Comparison of ENCODE assay signal across 22 mouse cellular contexts in genomic region chr3:58713191-58713590, GRCm38 (mm10). TPM values are rescaled to one million over a fixed set of nuclear protein-coding genes. Genes with fewer than 3 reads are reported as not detected.
DNase-seq lines count a peak whose midpoint lies in the region; TF ChIP-seq lines count a peak whose summit lies in the region.
"Had no signal": no experiment of that assay in that cellular context is flagged by ENCODE, and none has a peak within 500 bp of the region (broad histone marks: within the 10 kb centered on the region; RNA-seq: fewer than 3 reads in every experiment).

No protein-coding gene starts in this region.

- H3K4me1 ChIP-seq in heart, embryonic 10.5 days: peaks cover 16% of the 10 kb centered on the region
- no peaks in the 10 kb centered on the region; the same call in 1 of the 2 replicates for H3K4me1 ChIP-seq in heart, adult 2 months (ENCODE audit: control insufficient read depth, insufficient read depth, low read length)
- H3K4me1 ChIP-seq in hindbrain, embryonic 10.5 days (replicated peaks): no peaks in the 10 kb centered on the region
- H3K4me1 ChIP-seq: limb, embryonic 12.5 days; midbrain, embryonic 13.5 days; neural tube, embryonic 12.5 days had no signal

- intact Hi-C loops in heart, adult 2 months (cut with DNase I): no loop called here

- DNase-seq in heart, embryonic 10.5 days (ENCODE audit: low spot score): no peak
- DNase-seq in heart, adult 2 months: no peak
- DNase-seq in fat pad, adult 2 months (ENCODE audit: extremely low read depth, low read depth, low spot score): peak; percentile 88
- DNase-seq in hindbrain, embryonic 10.5 days (ENCODE audit: low spot score): no peak
- DNase-seq in layer of hippocampus, postnatal 14 days (ENCODE audit: low spot score in 2 of 2): no peak
- DNase-seq: adrenal gland, adult 8-10 months; cerebellum, adult 2 months; cerebellum, postnatal 36 days; kidney, adult 8-10 months; kidney, postnatal 14 days; liver, postnatal 0 days; retina, postnatal 1 day; right cerebral cortex, postnatal 25 days; thymus, postnatal 25 days had no signal

- no peak for TF ChIP-seq POLR2A in heart, adult 2 months (IDR thresholded peaks at IDR 0.05; ENCODE audit: insufficient read depth, low read depth, low read length)
- no peak for TF ChIP-seq POLR2A in myocyte (IDR thresholded peaks at IDR 0.05; ENCODE audit: insufficient read length, low read depth)

- peak overlapping the region; percentile 76 for H3K27ac ChIP-seq in heart, embryonic 10.5 days
- H3K27ac ChIP-seq in heart, adult 2 months: no peak overlapping the region
- no peak overlapping the region for H3K27ac ChIP-seq in hindbrain, embryonic 10.5 days
- H3K27ac ChIP-seq: hindbrain, postnatal 0 days; limb, embryonic 12.5 days; macrophage; midbrain, embryonic 13.5 days; neural tube, embryonic 12.5 days had no signal

- no peaks in the 10 kb centered on the region for H3K27me3 ChIP-seq in heart, embryonic 10.5 days (ENCODE audit: insufficient read depth, poor library complexity, severe bottlenecking)
- no peaks in the 10 kb centered on the region for H3K27me3 ChIP-seq in heart, adult 2 months (ENCODE audit: control insufficient read depth, insufficient read depth, low read length)
- H3K27me3 ChIP-seq in C2C12 (ENCODE audit: control insufficient read depth, insufficient read depth, insufficient read length): no peaks in the 10 kb centered on the region
- no peaks in the 10 kb centered on the region for H3K27me3 ChIP-seq in myocyte (ENCODE audit: control insufficient read depth, insufficient read depth, insufficient read length)
- H3K27me3 ChIP-seq in hindbrain, embryonic 10.5 days (ENCODE audit: insufficient read depth, poor library complexity, severe bottlenecking): no peaks in the 10 kb centered on the region
- H3K27me3 ChIP-seq: limb, embryonic 12.5 days; midbrain, embryonic 13.5 days; neural tube, embryonic 12.5 days had no signal

- no peaks in the 10 kb centered on the region for H3K79me3 ChIP-seq in C2C12 (ENCODE audit: low read depth)

- H3K9me3 ChIP-seq in heart, embryonic 10.5 days: no peaks in the 10 kb centered on the region
- H3K9me3 ChIP-seq in hindbrain, embryonic 10.5 days: peaks cover 9% of the 10 kb centered on the region
- H3K9me3 ChIP-seq: midbrain, embryonic 13.5 days; neural tube, embryonic 12.5 days had no signal

- H3K79me2 ChIP-seq in heart, adult 2 months (replicated peaks; ENCODE audit: control insufficient read depth, insufficient read depth, low read length): no peaks in the 10 kb centered on the region
- H3K79me2 ChIP-seq in C2C12 (ENCODE audit: control insufficient read depth, insufficient read depth) (no peaks in the 10 kb centered on the region), myocyte (ENCODE audit: control insufficient read depth, insufficient read depth) (no peaks in the 10 kb centered on the region)

- H3K36me3 ChIP-seq in heart, embryonic 10.5 days: no peaks in the 10 kb centered on the region
- H3K36me3 ChIP-seq in heart, adult 2 months (ENCODE audit: control insufficient read depth, insufficient read depth, low read length): no peaks in the 10 kb centered on the region
- H3K36me3 ChIP-seq in C2C12 (ENCODE audit: control insufficient read depth, insufficient read depth) (no peaks in the 10 kb centered on the region), myocyte (ENCODE audit: control insufficient read depth, insufficient read depth) (no peaks in the 10 kb centered on the region)
- H3K36me3 ChIP-seq in hindbrain, embryonic 10.5 days: no peaks in the 10 kb centered on the region
- H3K36me3 ChIP-seq: limb, embryonic 12.5 days; midbrain, embryonic 13.5 days; neural tube, embryonic 12.5 days had no signal

- TF ChIP-seq CTCF in heart, adult 2 months (IDR thresholded peaks at IDR 0.05): no peak
- TF ChIP-seq CTCF in C2C12 (IDR thresholded peaks at IDR 0.05; ENCODE audit: control insufficient read depth, insufficient read depth, insufficient read length): no peak

- H3ac ChIP-seq in C2C12 (ENCODE audit: control insufficient read depth, insufficient read length, low read depth): no peak overlapping the region
- H3ac ChIP-seq in myocyte (ENCODE audit: control insufficient read depth, insufficient read length): no peak overlapping the region

- no peak overlapping the region for H3K4me3 ChIP-seq in heart, embryonic 10.5 days
- no peak overlapping the region for H3K4me3 ChIP-seq in heart, adult 2 months
- no peak overlapping the region for H3K4me3 ChIP-seq in C2C12 (ENCODE audit: insufficient read depth, poor library complexity, severe bottlenecking)
- H3K4me3 ChIP-seq in myocyte: no peak overlapping the region
- H3K4me3 ChIP-seq in hindbrain, embryonic 10.5 days: no peak overlapping the region
- H3K4me3 ChIP-seq: limb, embryonic 12.5 days; midbrain, embryonic 13.5 days; neural tube, embryonic 12.5 days had no signal

- no peak overlapping the region for H3K4me2 ChIP-seq in myocyte (ENCODE audit: low read depth)
- H3K4me2 ChIP-seq: limb, embryonic 12.5 days; liver, embryonic 11.5 days; midbrain, embryonic 13.5 days; neural tube, embryonic 12.5 days had no signal

- WGBS in heart, embryonic 10.5 days: 88% methylated on average over 4 of the region's 4 CpGs
- WGBS in heart, adult 2 months: 86% methylated on average over 4 of the region's 4 CpGs
- 94% methylated on average over 4 of the region's 4 CpGs for WGBS in hindbrain, embryonic 10.5 days

- H3K9ac ChIP-seq in heart, adult 2 months (ENCODE audit: low read depth, low read length): no peak overlapping the region
- H3K9ac ChIP-seq: limb, embryonic 12.5 days; liver, postnatal 0 days; midbrain, embryonic 13.5 days; neural tube, embryonic 12.5 days had no signal

- no peak for TF ChIP-seq EP300 in heart, adult 2 months (IDR thresholded peaks at IDR 0.05; ENCODE audit: insufficient read depth, low read depth, low read length)

TF ChIP-seq in C2C12, 6 proteins besides CTCF, POLR2A, EP300 and RAD21:
- TF ChIP-seq MAX (IDR thresholded peaks at IDR 0.05) (no peak), MYOG (IDR thresholded peaks at IDR 0.05; ENCODE audit: control insufficient read depth, extremely low read depth, insufficient read length) (no peak), MYOD1 (IDR thresholded peaks at IDR 0.05; ENCODE audit: control insufficient read depth, insufficient read length, low read depth) (peak; percentile 19)

TF ChIP-seq in myocyte, 11 proteins besides CTCF, POLR2A, EP300 and RAD21:
- TF ChIP-seq POLR2AphosphoS2 (IDR thresholded peaks at IDR 0.05; ENCODE audit: insufficient read length, low read depth) (no peak), SRF (IDR thresholded peaks at IDR 0.05; ENCODE audit: control insufficient read depth, insufficient read length, low read depth) (no peak), MYOD1 (IDR thresholded peaks at IDR 0.05; ENCODE audit: control insufficient read depth in 1 of 3, insufficient read length in 2 of 3, low read depth in 2 of 3) (peak in 1 of 3 experiments; percentile 27), CEBPB (IDR thresholded peaks at IDR 0.05; ENCODE audit: insufficient read depth, poor library complexity, severe bottlenecking) (0 out of 2 replicates have a peak, but pooled peaks have one; percentile 12)

RNA-seq across cellular contexts. Expression of gene Siah2, which starts 21.0 kb away (rescaled TPM):
- polyA plus RNA-seq in heart, embryonic 10.5 days (2016; fragmentation: Nextera tagmentation; extraction: Ambion mirVana): 4.8 and 6.6 TPM in 2 replicates
- total RNA-seq in heart, adult 2 months (2021): 10 to 100 TPM in 1 of 2 experiments, 1 to 10 TPM in 1; 8.8 to 10.9 TPM
- 9.0 and 12.7 TPM in 2 replicates for polyA plus RNA-seq in heart, adult 2 months (2012; rRNA removed)
- polyA plus RNA-seq in C2C12 (2012; fragmentation: generic; extraction: Trizol) (18.4 TPM), myocyte (2012; fragmentation: generic; extraction: Trizol) (31.2 TPM)
- polyA plus RNA-seq in hindbrain, embryonic 10.5 days (2016; fragmentation: Nextera tagmentation; extraction: Ambion mirVana): 3.3 TPM in 2 replicates
- 10 to 100 TPM; 18.8 to 20.2 TPM for total RNA-seq in layer of hippocampus, postnatal 14 days (2021)
